Mouse (Mus musculus) B cell, adult 2 months (primary cell): ENCODE data around the gene Plekhg2.
"Not testable (repeated sequence)": the region's sequence is repeated elsewhere in the genome, so short reads cannot be mapped to it uniquely, and the experiment has no call there.

Experiments
- DNase-seq, 2 experiments: peaks; one replicate each; pipeline ENCODE4 v3.0.0; 2022

Gene Plekhg2

GRCm38 (mm10) chr7:28372251-28373108 lies at the start of gene Plekhg2:
Plekhg2 (minus strand) TSS chr7:28372599.
- peak; percentile 98 for DNase-seq

GRCm38 (mm10) chr7:28419416-28419815 lies 47.0 kb upstream of the Plekhg2 start:
- no peak for DNase-seq

DNA sequence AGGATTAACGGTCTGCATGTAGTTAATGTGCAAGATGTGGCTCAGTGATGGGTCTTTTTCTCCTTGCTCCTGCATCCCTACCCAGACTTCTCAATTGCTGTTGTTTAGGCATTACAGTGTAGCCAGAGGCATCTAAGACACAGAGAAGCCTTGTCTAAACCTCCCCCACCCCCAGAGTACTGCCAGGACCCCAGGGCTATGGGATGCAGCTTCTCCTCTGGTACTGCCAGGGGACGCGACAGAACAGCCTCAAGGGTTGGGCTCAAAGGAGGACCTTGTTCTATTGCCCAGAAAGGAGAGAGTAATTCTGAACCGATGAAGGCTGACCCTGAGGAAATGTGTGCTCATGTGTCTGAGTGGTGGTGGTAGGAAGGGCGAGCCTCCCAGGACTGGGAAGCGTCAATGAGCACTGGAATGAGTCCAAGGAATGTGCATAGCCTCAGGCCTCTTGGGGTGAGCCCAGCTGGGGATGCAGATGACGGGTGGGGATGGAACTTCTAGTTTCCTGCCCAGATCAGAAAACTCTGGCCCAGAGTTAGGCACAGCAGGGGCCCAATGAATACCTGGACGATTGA lies 45.8 kb upstream of the Plekhg2 start:
- no peak for DNase-seq

DNA sequence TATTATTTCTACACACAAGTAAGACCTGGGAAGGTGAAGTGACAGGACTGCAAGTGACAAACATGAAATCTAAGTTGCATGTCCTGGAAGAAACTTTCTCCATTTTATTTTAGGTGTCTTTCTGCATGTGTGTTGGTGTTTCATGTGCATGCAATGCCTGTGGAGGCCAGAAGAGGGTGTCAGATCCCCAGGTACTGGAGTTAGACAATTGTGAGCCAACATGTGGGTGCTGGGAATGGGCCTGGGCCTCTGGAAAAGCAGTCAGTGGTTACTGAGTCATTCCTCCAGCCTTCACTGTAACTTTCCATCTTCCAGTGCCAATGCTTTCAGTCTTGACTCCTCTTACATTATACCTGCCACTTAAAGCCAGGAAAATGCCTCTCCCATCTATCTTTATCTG lies 45.0 kb upstream of the Plekhg2 start:
- no peak for DNase-seq

- DNase-seq = peak; percentile 36 to 47
Measured at GRCm38 (mm10) chr7:28412826-28413225, 40.4 kb upstream of the Plekhg2 start.

GRCm38 (mm10) chr7:28410841-28411475 lies 38.6 kb upstream of the Plekhg2 start:
- DNase-seq = no peak

DNA sequence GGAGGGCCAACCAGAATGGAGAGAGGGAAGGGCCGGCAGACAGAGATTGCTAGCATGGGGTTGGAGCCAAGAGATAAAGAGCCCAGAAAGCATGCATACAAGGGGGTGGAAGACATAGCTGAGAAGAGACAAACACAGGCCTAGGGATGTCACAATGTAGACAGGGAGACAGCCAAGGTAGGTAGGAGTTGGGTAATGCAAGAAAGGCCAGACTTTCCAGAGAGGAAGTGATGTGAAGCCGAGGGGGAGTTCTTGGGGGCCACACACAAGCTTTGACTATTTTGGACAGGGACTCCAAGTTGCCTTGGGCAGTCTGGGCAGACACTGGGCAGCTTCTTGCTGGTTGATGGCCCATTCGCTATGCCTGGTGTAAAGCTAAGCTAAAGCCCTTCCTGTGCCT lies 29.5 kb upstream of the Plekhg2 start:
- DNase-seq = no peak

DNA sequence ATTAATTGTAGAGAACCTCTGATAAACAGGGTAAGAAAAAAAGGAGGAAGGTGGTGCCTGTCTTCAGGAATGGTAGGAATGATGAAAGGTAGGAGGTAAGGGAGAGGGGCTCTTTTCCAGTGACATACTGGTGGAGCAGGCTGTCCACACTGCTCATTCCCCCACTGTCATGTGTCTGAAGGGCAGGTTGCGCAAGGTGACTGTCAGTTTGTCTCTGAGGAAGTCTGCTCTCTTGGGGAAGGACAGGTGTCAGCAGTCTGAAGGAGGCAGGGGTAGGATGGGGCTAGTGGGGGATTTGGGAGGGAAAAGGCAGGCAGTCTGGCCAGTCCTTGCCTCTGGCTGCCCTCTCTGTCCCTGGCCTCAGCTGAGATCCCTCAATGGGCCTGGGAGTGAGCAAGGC lies 28.6 kb upstream of the Plekhg2 start:
- DNase-seq = no peak

GRCm38 (mm10) chr7:28398696-28399340 lies 26.4 kb upstream of the Plekhg2 start:
- DNase-seq = no peak

- DNase-seq = peak; percentile 48 to 55
Measured at GRCm38 (mm10) chr7:28398000-28398399, 25.6 kb upstream of the Plekhg2 start.

GRCm38 (mm10) chr7:28395425-28395824 lies 23.0 kb upstream of the Plekhg2 start:
- no peak for DNase-seq

DNA sequence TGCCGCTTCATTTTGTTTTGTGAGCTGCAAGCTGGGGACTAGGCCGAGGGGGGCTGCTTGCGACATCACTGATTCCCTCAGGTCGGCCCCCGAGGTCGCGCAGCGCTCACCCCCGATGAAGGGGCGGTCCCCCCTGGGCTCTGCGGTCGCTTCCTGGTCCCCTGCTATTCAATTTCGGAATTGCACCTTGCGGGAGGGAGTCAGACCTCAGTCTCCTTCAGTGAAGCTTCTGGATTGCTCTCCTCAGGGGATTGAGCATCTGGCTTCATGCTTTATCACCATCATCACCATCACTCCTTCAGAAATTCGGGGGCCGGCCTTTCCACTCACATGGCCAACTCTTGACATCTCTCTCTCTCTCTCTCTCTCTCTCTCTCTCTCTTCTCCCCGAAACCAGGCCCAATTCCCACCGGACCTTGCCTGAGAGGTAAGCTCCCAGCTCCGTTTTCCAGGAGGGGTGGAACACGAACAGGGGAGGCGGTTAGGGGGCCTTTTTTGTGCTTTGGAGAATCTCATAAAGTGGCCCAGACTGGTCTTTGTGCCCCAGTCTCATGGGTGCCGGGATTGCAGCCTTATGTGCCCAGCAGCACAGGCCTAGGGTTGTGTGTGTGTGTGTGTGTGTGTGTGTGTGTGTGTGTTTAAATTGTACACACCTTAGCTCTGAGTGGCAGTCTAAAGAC lies 21.0 kb upstream of the Plekhg2 start:
- DNase-seq = peak in 1 of 2 experiments; percentile 31

DNA sequence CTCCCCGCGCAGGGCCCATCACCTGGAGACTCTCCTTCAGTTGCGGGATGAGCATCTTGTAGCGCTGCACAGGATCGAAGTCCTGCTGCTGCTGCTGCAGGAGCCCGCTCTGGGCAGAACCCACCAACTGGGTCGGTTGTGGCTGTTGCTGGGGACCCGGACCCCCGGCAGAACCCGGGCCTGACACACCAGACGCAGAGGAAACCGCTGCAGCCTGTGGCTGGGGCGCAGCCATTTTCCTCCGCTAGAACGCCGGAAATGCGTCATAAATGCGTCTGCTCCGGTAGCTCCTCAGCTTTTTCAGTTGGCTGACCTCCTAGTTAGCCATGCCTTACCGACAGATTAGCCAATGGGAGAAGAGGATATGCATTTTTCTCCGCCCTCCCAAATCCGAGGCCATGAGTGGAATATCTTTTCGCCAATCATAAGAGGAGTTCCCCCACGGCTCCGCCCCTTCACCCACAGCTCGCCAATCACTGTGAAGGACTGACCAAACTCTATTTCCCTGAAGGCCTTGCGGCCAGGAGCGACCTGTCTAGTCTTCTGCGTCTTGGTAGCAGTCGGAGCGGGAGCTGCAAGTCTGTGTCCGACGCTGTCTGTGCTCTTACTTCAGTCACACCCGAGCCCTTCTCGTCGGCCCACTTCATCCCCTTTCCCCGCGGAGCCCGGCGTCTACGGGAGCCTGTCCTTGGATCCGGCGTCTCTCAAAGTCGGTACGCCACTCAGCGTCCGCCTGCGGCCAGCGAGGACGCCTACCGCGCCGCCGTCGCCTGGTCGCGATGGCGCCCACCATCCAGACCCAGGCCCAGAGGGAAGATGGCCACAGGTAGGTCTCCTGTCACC lies 20.3 kb upstream of the Plekhg2 start, which contains the start of the genes Med29 and Paf1:
Gene Med29 (minus strand): TSS at position 280 of the 843 bp plus-strand sequence.
Gene Paf1 (plus strand): TSS at position 523 of the 843 bp plus-strand sequence.
- DNase-seq = peak; percentile 91 to 95

GRCm38 (mm10) chr7:28390331-28390730 lies 17.9 kb upstream of the Plekhg2 start:
- DNase-seq = no peak

- DNase-seq = not testable (repeated sequence)
Measured at GRCm38 (mm10) chr7:28387384-28387783, 15.0 kb upstream of the Plekhg2 start.

- not testable (repeated sequence) for DNase-seq
Measured at GRCm38 (mm10) chr7:28386877-28387276, 14.5 kb upstream of the Plekhg2 start.

DNA sequence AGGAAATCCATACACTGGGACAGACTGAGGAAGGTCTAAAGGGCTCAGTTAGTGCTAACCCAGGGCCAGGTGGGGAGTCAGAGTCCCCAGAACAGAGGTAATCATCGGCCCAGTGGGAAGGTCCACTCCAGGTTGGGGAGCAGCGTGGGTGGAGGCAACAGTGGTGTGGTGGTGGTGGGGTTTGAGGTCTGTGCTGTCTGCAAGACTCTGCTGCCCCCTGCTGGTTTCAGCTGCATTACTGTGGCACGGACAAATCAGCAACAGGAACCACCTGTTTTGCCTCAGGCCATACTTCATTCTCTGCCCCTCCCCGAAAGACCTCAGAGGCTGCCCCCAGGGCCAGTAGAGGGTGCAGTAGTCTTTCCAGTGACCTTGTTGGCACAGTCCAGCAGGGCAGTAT lies 14.1 kb upstream of the Plekhg2 start:
- peak; percentile 93 to 94 for DNase-seq

GRCm38 (mm10) chr7:28386007-28386406 lies 13.6 kb upstream of the Plekhg2 start:
- DNase-seq = peak in 1 of 2 experiments; percentile 63

- no peak for DNase-seq
Measured at GRCm38 (mm10) chr7:28385196-28385595, 12.8 kb upstream of the Plekhg2 start.

DNA sequence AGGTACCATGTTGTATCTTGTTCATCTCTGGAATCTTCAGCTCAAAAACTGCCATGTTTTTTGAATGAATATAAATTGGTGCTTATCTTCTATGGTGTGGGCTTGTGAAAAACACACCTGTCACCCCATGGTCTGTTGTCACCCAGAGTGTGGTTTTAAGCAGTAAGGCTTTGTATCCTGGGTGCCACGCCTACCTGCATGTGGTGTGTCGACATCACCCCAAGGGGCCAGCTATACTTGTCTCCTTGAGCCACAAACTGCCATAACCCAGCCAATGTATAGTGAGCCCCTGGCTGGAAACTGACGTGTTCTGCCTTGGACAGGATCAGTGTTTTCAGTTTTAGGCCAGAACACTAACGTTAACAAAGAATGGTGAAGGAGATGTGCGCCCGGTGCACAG lies 11.8 kb upstream of the Plekhg2 start:
- peak; percentile 54 to 59 for DNase-seq

- DNase-seq = no peak
Measured at GRCm38 (mm10) chr7:28383606-28384005, 11.2 kb upstream of the Plekhg2 start.
